In genomic region chr1:161451683-161452245, GRCm38 (mm10) we compare ENCODE assay signal across 29 mouse cellular contexts. TPM values are rescaled to one million over a fixed set of nuclear protein-coding genes. Genes with fewer than 3 reads are reported as not detected.
DNase-seq lines count a peak whose midpoint lies in the region; ATAC-seq and TF ChIP-seq lines count a peak whose summit lies in the region.
"Had no signal": no experiment of that assay in that cellular context is flagged by ENCODE, and none has a peak within 500 bp of the region (broad histone marks: within the 10 kb centered on the region; RNA-seq: fewer than 3 reads in every experiment).

No protein-coding gene starts in this region.

- H3K4me2 ChIP-seq in lung, embryonic 14.5 days: no peak overlapping the region
- H3K4me2 ChIP-seq in lung, embryonic 16.5 days (ENCODE audit: low read depth, low read length): no peak overlapping the region
- no peak overlapping the region for H3K4me2 ChIP-seq in midbrain, embryonic 13.5 days (replicated peaks)
- no peak overlapping the region for H3K4me2 ChIP-seq in kidney, embryonic 15.5 days
- H3K4me2 ChIP-seq: embryonic facial prominence, embryonic 13.5 days; hindbrain, embryonic 13.5 days; liver, embryonic 13.5 days; neural tube, embryonic 15.5 days had no signal

- no peak overlapping the region for H3K4me3 ChIP-seq in lung, embryonic 14.5 days (ENCODE audit: low read depth, low read length)
- H3K4me3 ChIP-seq in lung, embryonic 16.5 days (ENCODE audit: low read length): no peak overlapping the region
- no peak overlapping the region for H3K4me3 ChIP-seq in midbrain, embryonic 13.5 days (replicated peaks)
- no peak overlapping the region for H3K4me3 ChIP-seq in kidney, embryonic 15.5 days (replicated peaks)
- H3K4me3 ChIP-seq: embryonic facial prominence, embryonic 13.5 days; hindbrain, embryonic 13.5 days; left cerebral cortex, adult 2 months; liver, embryonic 13.5 days; midbrain, embryonic 10.5 days; neural tube, embryonic 15.5 days had no signal

- in situ Hi-C loops in Patski (cut with MboI; ENCODE audit: low pct_unique_long_range_greater_than_20kb): no loop called here

- no peak overlapping the region for H3K9ac ChIP-seq in lung, embryonic 14.5 days
- no peak overlapping the region for H3K9ac ChIP-seq in lung, embryonic 16.5 days (ENCODE audit: low read length)
- H3K9ac ChIP-seq in midbrain, embryonic 13.5 days (replicated peaks): no peak overlapping the region
- no peak overlapping the region for H3K9ac ChIP-seq in kidney, embryonic 15.5 days
- H3K9ac ChIP-seq: embryonic facial prominence, embryonic 13.5 days; hindbrain, embryonic 13.5 days; liver, embryonic 13.5 days; neural tube, embryonic 15.5 days had no signal

- DNase-seq in lung, embryonic 14.5 days: peak; percentile 54
- DNase-seq in lung, postnatal 14 days: no peak
- DNase-seq in Patski (ENCODE audit: low read depth, low spot score): peak; percentile 19
- DNase-seq in gastrocnemius, postnatal 36 days: no peak
- DNase-seq: adrenal gland, adult 8-10 months; cerebellum, adult 11-12 months; cerebellum, postnatal 14 days; gastrocnemius, postnatal 10 days; heart, postnatal 36 days; kidney, adult 11 months; kidney, postnatal 10 days; liver, embryonic 13.5 days; thymus, postnatal 14 days had no signal

- H3K36me3 ChIP-seq in lung, embryonic 14.5 days (ENCODE audit: insufficient read depth): no peaks in the 10 kb centered on the region
- no peaks in the 10 kb centered on the region for H3K36me3 ChIP-seq in lung, embryonic 16.5 days (ENCODE audit: control insufficient read depth, insufficient read depth, low read length)
- H3K36me3 ChIP-seq in midbrain, embryonic 13.5 days: no peaks in the 10 kb centered on the region
- no peaks in the 10 kb centered on the region for H3K36me3 ChIP-seq in kidney, embryonic 15.5 days
- H3K36me3 ChIP-seq: embryonic facial prominence, embryonic 13.5 days; hindbrain, embryonic 13.5 days; liver, embryonic 13.5 days; midbrain, embryonic 10.5 days; neural tube, embryonic 15.5 days had no signal

- H3K27ac ChIP-seq in lung, embryonic 14.5 days (ENCODE audit: low read depth): peak overlapping the region; percentile 54; the same call in 1 of the 2 replicates
- peak overlapping the region; percentile 72 for H3K27ac ChIP-seq in lung, embryonic 16.5 days (ENCODE audit: low read length)
- H3K27ac ChIP-seq in midbrain, embryonic 13.5 days: no peak overlapping the region
- H3K27ac ChIP-seq in kidney, embryonic 15.5 days: no peak overlapping the region
- H3K27ac ChIP-seq: embryonic facial prominence, embryonic 13.5 days; hindbrain, embryonic 13.5 days; liver, embryonic 13.5 days; midbrain, embryonic 10.5 days; neural tube, embryonic 15.5 days had no signal

- POLR2A ChIA-PET in Patski (lab: Charles Lee): no interaction called here

- no peaks in the 10 kb centered on the region for H3K9me3 ChIP-seq in lung, embryonic 14.5 days (ENCODE audit: low read depth, low read length)
- H3K9me3 ChIP-seq in lung, embryonic 16.5 days (ENCODE audit: control insufficient read depth, low read length): 0 out of 2 replicates have a peak, but pooled peaks cover 2% of the 10 kb centered on the region
- peaks cover 6% of the 10 kb centered on the region; the same call in 1 of the 2 replicates for H3K9me3 ChIP-seq in midbrain, embryonic 13.5 days
- H3K9me3 ChIP-seq in kidney, embryonic 15.5 days (replicated peaks): no peaks in the 10 kb centered on the region
- H3K9me3 ChIP-seq: embryonic facial prominence, embryonic 13.5 days; hindbrain, embryonic 13.5 days; liver, embryonic 13.5 days; midbrain, embryonic 10.5 days; neural tube, embryonic 15.5 days had no signal

- 23% methylated on average over 3 of the region's 3 CpGs for WGBS in lung, embryonic 14.5 days
- 17% methylated on average over 3 of the region's 3 CpGs for WGBS in lung, embryonic 16.5 days
- WGBS in midbrain, embryonic 13.5 days: 57% methylated on average over 3 of the region's 3 CpGs
- 51% methylated on average over 3 of the region's 3 CpGs for WGBS in kidney, embryonic 15.5 days

- CTCF ChIA-PET in Patski (lab: Charles Lee): interaction anchor here (1.2 kb wide), 1 partner anchor 33 kb away, joined by 3 read pairs; no protein-coding TSS in a partner anchor

- H3K27me3 ChIP-seq in lung, embryonic 14.5 days (ENCODE audit: insufficient read depth, low read length): no peaks in the 10 kb centered on the region
- no peaks in the 10 kb centered on the region for H3K27me3 ChIP-seq in Patski
- H3K27me3 ChIP-seq in lung, embryonic 16.5 days (ENCODE audit: control insufficient read depth, insufficient read depth, low read depth, low read length): no peaks in the 10 kb centered on the region
- no peaks in the 10 kb centered on the region for H3K27me3 ChIP-seq in midbrain, embryonic 13.5 days
- no peaks in the 10 kb centered on the region for H3K27me3 ChIP-seq in kidney, embryonic 15.5 days
- H3K27me3 ChIP-seq: embryonic facial prominence, embryonic 13.5 days; hindbrain, embryonic 13.5 days; liver, embryonic 13.5 days; neural tube, embryonic 15.5 days had no signal

- no peak for TF ChIP-seq CTCF in lung, embryonic 14.5 days (IDR thresholded peaks at IDR 0.05; ENCODE audit: low read depth)
- no peak for TF ChIP-seq CTCF in Patski (IDR thresholded peaks at IDR 0.05)

- ATAC-seq in lung, embryonic 14.5 days (ENCODE audit: insufficient read depth): peak; percentile 90
- peak; percentile 79 for ATAC-seq in Patski
- ATAC-seq in lung, embryonic 16.5 days (ENCODE audit: low read depth): peak; percentile 85
- ATAC-seq in midbrain, embryonic 13.5 days: no peak
- no peak for ATAC-seq in kidney, embryonic 15.5 days (replicated peaks; ENCODE audit: low FRiP score)
- ATAC-seq: activated CD4-positive, CD25-positive, alpha-beta regulatory T cell, adult 4 months; forebrain, embryonic 14.5 days had no signal

- intact Hi-C loops in gastrocnemius, postnatal 36 days (cut with DNase I): no loop called here

- no peaks in the 10 kb centered on the region for H3K4me1 ChIP-seq in lung, embryonic 14.5 days (ENCODE audit: insufficient read depth)
- peaks cover 12% of the 10 kb centered on the region; the same call in 1 of the 2 replicates for H3K4me1 ChIP-seq in lung, embryonic 16.5 days (replicated peaks; ENCODE audit: control insufficient read depth, insufficient read depth, low read length)
- H3K4me1 ChIP-seq in midbrain, embryonic 13.5 days (replicated peaks): no peaks in the 10 kb centered on the region
- no peaks in the 10 kb centered on the region for H3K4me1 ChIP-seq in kidney, embryonic 15.5 days
- H3K4me1 ChIP-seq: embryonic facial prominence, embryonic 13.5 days; hindbrain, embryonic 13.5 days; liver, embryonic 13.5 days; midbrain, embryonic 10.5 days; neural tube, embryonic 15.5 days had no signal

RNA-seq across cellular contexts. Expression of gene Tnfsf18, which starts 42.7 kb away (rescaled TPM):
- polyA plus RNA-seq in lung, embryonic 14.5 days (2014; fragmentation: Nextera tagmentation; extraction: Ambion mirVana): 0.12 TPM in 1 of 2 replicates, not detected in the other
- not detected for polyA plus RNA-seq in Patski (2021)
- polyA plus RNA-seq in lung, embryonic 16.5 days (2015; fragmentation: Nextera tagmentation; extraction: Ambion mirVana): 0.10 and 0.16 TPM in 2 replicates
- not detected for total RNA-seq in gastrocnemius, postnatal 36 days (2021)
- not detected in 2 replicates for polyA plus RNA-seq in midbrain, embryonic 13.5 days (2015; fragmentation: Nextera tagmentation; extraction: Ambion mirVana)
- 0.17 TPM in 1 of 2 replicates, not detected in the other for polyA plus RNA-seq in kidney, embryonic 15.5 days (2015; fragmentation: Nextera tagmentation; extraction: Ambion mirVana)
- total RNA-seq: gastrocnemius, postnatal 10 days; heart, postnatal 36 days; layer of hippocampus, postnatal 10 days; left cerebral cortex, adult 2 months; left cerebral cortex, postnatal 36 days had no signal
- polyA plus RNA-seq: activated CD4-positive, CD25-positive, alpha-beta regulatory T cell, adult 4 months; embryonic facial prominence, embryonic 13.5 days; forebrain, embryonic 14.5 days; hindbrain, embryonic 13.5 days; liver, embryonic 13.5 days; midbrain, embryonic 10.5 days; neural tube, embryonic 15.5 days; small intestine, adult 2 months; testis, adult 2 months had no signal

RNA-seq across cellular contexts. Expression of gene Tnfsf4, which starts 56.6 kb away (rescaled TPM):
- polyA plus RNA-seq in lung, embryonic 14.5 days (2014; fragmentation: Nextera tagmentation; extraction: Ambion mirVana): not detected in 2 replicates
- not detected for polyA plus RNA-seq in Patski (2021)
- polyA plus RNA-seq in lung, embryonic 16.5 days (2015; fragmentation: Nextera tagmentation; extraction: Ambion mirVana): not detected in 2 replicates
- total RNA-seq in gastrocnemius, postnatal 36 days (2021): not detected
- polyA plus RNA-seq in midbrain, embryonic 13.5 days (2015; fragmentation: Nextera tagmentation; extraction: Ambion mirVana): not detected in 2 replicates
- polyA plus RNA-seq in kidney, embryonic 15.5 days (2015; fragmentation: Nextera tagmentation; extraction: Ambion mirVana): 0.08 and 0.12 TPM in 2 replicates
- total RNA-seq: adrenal gland, adult 8-10 months; gastrocnemius, postnatal 10 days; heart, adult 8-10 months; heart, postnatal 36 days; layer of hippocampus, postnatal 10 days; left cerebral cortex, adult 2 months; left cerebral cortex, postnatal 36 days had no signal
- polyA plus RNA-seq: embryonic facial prominence, embryonic 13.5 days; forebrain, embryonic 14.5 days; heart, embryonic 14.5 days; hindbrain, embryonic 13.5 days; neural tube, embryonic 15.5 days; small intestine, adult 2 months; testis, adult 2 months had no signal

Comparison
In these comparisons a context has a peak if more than half of its experiments do, and no peak if none do; other contexts are left out.
1. DNase-seq: peak in lung, embryonic 14.5 days (single experiment) and Patski (single experiment); none in lung, postnatal 14 days (single experiment) and gastrocnemius, postnatal 36 days (0 of 2).
2. ATAC-seq: peak in lung, embryonic 14.5 days (single experiment), Patski (single experiment) and lung, embryonic 16.5 days (single experiment); none in midbrain, embryonic 13.5 days (single experiment) and kidney, embryonic 15.5 days (single experiment).
3. H3K27ac ChIP-seq: peak in lung, embryonic 14.5 days (single experiment) and lung, embryonic 16.5 days (single experiment); none in midbrain, embryonic 13.5 days (single experiment) and kidney, embryonic 15.5 days (single experiment).